Mouse (Mus musculus): ENCODE measurements around the gene Tmc8.

Tmc8 gene

DNA sequence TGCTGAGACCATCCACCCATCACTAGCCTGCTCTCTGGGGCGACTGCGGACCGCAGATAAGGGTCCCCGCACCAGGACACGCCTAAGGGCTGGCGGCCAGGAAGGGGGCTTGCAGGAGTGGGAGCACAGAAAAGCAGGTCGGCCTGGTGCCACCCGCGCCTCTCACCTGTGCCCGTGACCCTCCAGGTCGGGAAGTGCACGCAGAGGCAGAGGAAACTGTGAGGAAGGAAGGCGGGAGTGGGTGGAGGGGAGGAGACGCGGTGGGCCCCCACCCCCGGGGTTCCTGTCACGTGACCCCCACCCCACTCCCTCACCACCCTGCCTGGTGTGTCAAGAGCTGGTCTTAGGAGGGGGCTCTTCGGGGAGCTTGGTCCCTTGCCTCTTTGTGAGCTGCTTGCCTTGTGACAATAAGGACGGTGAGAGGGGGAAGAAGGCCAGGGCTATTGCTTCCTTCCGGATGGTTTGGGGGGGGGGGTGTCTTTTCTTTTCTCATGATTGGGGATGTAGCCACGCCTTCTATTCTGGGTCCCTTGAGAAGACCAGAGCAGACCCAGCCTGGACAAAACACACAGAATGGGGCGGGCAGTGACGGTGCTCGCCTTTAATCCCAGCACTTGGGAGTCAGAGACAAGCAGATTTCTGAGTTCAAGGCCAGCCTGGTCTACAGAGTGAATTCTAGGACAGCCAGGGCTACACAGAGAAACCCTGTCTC is at the start of gene Tmc8, which contains the start of gene Tmc6:
TSS of gene Tmc8 (plus strand) at position 84 of the 712 bp plus-strand sequence.
TSS of gene Tmc6 (minus strand) at position 206 of the 712 bp plus-strand sequence.
- peak; percentile 83 to 90 for DNase-seq (ENCODE audit: low spot score in 2 of 2)

DNA sequence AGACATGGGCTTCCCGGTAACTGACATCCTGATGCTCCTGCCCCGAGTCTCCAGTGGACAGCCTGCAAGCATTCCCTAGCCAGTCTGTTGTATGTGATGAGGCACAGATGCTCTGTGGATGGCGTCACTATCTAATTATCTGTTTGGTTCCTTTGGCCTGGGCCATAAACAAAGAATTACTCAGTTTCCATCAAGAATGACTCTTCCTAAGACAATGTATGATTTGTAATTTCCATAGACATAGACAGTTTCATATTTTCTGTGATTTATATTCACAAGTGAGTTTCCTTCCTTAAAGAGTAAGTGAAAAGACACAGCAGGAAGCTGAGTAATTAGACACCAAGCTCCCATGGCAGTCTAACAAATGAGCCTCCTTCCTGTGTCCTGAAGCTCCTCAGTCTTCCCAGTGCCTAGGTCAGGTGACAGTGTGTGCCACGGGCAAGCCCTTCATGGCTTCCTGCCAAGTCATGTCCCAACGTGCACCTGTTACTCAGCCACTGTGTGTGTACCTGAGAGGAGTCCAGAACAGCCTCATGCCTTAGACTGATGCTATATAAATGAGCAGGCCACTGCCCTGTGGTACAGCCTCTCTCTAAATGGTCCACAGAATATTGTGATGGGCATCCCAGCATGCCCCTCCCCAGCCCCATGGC is 45.7 kb upstream of the Tmc8 start:
- no peak for DNase-seq (ENCODE audit: low spot score in 2 of 2)

DNA sequence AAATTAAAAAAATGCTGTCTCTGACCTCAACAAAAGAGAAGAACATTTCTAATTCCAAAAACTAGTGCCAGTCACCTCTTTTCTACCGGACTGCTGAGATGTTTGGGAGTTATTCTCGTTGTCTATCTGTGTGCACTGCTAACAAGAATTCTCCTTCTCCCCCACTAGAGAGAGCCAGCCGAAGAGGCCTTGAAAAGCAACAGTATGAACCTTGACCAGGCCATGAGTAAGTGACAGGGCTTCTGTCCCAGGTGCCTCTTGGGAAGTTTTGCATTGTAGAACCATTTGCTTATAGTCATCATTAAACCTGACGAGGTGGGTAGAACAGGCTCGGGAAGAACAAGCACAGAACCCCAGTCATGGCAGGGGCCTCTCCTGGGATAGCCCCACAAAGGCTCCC is 43.8 kb upstream of the Tmc8 start:
- DNase-seq (ENCODE audit: low spot score in 2 of 2): no peak

GRCm38 (mm10) chr11:117741128-117741527 is 40.7 kb upstream of the Tmc8 start:
- DNase-seq (ENCODE audit: low spot score in 2 of 2): no peak

DNA sequence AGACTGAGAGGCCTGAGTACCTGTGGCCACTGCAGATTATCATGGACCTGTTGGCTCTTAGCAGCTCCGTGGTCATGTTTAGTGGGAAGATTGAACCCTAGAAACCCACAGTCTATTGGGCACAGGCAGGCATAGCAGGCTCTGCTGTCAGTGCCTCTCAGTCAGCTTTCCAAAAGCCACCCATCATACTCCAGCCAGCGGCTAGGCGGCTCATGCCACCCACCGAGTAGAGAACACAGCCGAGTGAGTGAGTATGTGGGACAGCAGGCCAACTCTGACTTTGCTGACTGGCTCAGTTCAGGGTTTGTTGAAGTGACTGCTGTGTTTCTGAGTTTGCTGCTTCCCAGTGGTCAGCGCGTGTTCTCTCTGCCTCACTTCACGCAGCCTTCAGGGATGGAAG is 39.6 kb upstream of the Tmc8 start:
- no peak for DNase-seq (ENCODE audit: low spot score in 2 of 2)

- no peak for DNase-seq (ENCODE audit: low spot score in 2 of 2)
These were observed 39.2 kb upstream of the Tmc8 start for GRCm38 (mm10) chr11:117742715-117743114.

GRCm38 (mm10) chr11:117743454-117744030 is 38.3 kb upstream of the Tmc8 start:
- no peak for DNase-seq (ENCODE audit: low spot score in 2 of 2)

GRCm38 (mm10) chr11:117748628-117749027 is 33.2 kb upstream of the Tmc8 start:
- DNase-seq (ENCODE audit: low spot score in 2 of 2): no peak

GRCm38 (mm10) chr11:117749414-117749813 is 32.5 kb upstream of the Tmc8 start:
- DNase-seq (ENCODE audit: low spot score in 2 of 2): no peak

DNA sequence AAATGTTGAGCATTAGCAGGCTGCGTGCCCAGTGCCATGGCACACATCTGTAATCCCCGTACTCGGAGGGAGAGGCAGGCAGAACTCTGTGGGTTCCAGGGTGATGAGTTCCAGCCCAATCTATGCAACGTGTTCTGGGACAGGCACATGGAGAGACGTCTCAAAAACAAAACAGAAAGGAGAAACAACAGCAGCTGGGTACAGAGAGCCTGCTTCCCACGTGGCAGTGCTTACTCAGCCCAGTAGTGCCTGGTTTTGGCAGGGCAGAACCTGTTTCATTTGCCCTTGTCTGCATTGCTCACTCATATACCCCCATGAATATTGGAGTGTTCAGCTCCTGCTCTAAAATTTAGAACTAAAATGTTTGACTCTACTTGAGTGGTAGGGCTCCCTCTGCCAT is 30.3 kb upstream of the Tmc8 start:
- DNase-seq (ENCODE audit: low spot score in 2 of 2): no peak

GRCm38 (mm10) chr11:117755891-117756290 is 26.0 kb upstream of the Tmc8 start:
- DNase-seq (ENCODE audit: low spot score in 2 of 2): no peak

GRCm38 (mm10) chr11:117759267-117759666 is 22.6 kb upstream of the Tmc8 start:
- DNase-seq (ENCODE audit: low spot score in 2 of 2): no peak

DNA sequence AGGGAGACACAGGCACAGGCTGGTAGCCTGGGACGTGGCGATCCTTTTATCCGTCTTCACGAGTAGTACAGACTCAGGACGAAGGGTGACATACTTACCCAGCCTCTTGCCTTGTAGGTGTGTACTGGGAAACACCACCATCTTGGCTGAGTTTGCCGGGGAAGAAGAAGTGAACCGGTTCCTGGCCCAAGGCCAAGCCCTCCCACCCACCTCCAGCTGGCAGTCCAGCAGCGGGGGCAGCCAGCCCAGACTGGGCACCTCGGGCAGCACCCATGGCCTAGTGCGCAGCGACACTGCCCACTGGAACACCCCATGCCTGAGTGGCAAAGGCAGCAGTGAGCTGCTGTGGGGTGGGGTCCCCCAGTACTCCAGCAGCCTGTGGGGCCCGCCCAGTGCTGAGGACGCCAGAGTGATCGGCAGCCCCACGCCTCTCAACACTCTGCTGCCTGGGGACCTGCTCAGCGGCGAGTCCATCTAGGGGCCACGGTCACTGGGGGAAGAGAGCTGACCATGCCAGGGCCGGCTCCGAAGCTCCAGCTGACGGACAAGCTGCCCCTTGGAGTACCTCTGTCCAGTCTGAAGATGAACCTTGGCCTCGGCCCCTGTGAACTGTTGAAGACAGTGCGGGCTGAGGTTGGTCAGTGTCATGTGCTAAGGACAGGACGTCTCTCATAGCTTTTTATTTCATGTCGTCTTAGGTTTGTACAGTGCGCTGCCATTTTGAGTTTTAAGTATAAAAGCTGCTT is 21.3 kb upstream of the Tmc8 start:
- DNase-seq (ENCODE audit: low spot score in 2 of 2): no peak

DNA sequence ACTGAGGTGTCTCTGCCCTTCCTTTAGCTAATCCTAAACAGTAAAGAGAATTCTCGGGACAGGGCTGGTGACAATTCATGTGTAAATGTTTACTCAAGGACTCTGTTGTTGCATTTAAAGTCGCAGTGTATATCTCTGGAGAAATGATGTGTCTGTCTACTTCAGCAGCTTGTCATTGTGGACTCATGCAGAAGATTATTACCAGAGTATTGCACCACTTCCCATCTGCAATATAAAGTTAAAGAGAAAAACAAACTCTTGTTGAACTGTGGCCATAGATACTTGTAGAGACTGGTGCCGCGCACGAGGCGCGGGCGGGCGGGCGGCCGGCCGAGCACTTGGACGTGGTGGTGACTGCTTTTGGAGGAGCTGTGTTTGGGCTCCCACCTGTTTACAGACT is 20.1 kb upstream of the Tmc8 start:
- DNase-seq (ENCODE audit: low spot score in 2 of 2): no peak

- no peak for DNase-seq (ENCODE audit: low spot score in 2 of 2)
These were observed 19.6 kb upstream of the Tmc8 start for GRCm38 (mm10) chr11:117762246-117762645.

- DNase-seq (ENCODE audit: low spot score in 2 of 2): no peak
These were observed 17.6 kb upstream of the Tmc8 start for GRCm38 (mm10) chr11:117764319-117764718.

GRCm38 (mm10) chr11:117765361-117765760 is 16.5 kb upstream of the Tmc8 start:
- DNase-seq (ENCODE audit: low spot score in 2 of 2): no peak

- DNase-seq (ENCODE audit: low spot score in 2 of 2): no peak
These were observed 15.6 kb upstream of the Tmc8 start for GRCm38 (mm10) chr11:117766275-117766674.

DNA sequence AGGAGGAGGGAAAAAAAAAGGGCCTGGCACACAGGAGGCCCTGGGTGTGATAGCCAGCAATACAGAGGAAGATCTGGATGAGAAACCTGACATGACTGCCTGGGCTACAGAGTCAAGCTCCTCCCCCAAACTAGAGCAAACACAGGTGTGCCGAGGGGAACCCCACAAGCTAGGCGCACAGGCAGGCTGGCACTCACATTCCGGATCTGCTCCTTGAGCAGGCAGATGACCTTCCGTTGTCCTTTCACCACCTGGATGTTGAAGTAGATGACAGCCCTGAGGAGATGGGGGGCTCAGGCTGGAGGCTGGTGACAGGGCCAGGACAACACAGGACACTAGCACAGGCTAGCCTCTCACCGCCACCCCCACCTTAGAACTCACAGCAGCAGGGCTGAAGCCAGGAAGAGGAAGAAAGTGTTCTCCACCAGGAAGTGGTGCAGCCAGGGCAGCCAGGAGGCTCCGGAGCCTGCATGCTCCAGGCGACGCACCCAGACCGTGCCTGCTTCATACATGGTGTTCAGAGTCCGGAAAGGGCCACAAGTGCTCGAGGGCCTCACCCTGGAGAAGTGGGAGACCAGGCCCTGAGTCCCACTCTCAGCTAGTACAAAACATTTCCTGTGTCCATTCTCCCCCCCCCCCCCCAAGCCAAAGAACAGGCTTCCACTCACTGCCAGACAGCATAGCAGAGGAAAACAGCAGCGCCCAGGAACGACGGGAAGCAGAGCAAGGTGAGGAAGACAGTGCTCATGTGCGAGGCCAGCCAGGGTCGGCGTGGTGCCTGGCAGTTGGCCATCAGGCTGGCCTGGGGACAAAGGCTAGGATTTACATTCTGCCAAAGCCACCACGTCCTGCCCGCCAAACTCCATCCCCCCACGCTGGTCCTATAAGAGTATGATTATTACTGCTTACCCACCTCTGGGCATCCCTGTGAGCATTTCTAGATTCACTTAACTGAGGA is 12.9 kb upstream of the Tmc8 start:
- DNase-seq (ENCODE audit: low spot score in 2 of 2): no peak

DNA sequence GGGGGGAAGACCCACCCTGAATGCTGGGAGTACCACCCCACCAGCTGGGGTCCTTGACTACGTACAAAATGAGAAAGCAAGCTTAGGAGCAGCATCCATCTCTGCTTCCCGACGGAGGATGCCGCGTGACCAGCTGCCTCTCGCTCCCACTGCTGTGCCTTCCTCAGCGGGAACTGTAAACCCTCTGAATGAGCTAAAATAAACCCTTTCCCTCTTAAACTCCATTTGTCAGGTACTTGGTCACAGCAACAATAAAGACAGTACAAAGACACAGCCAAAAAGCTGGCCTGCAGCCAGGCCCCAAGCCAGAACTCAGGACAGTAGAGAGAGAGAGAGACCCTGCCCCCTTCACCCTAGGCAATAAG is 12.2 kb upstream of the Tmc8 start:
- DNase-seq (ENCODE audit: low spot score in 2 of 2): no peak

DNA sequence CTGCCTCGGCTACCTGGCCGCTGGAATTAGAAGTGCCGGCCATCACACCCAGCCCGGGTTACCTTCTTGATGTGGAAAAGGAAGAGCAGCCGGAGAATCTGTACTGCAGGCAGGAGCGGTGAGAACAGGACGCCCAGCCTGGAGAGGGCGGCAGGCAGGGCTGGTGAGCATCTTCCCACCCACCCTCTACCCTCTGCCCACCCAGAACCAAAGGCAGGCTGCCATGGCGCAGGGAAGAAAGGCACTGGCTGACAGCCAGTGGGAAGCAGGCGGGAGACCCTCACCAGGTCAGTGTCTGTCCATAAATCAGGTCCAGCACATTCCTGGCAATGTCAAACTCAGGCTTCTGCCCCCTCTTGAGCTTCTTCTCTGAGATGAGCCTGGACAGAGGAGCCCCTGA is 11.5 kb upstream of the Tmc8 start:
- no peak for DNase-seq (ENCODE audit: low spot score in 2 of 2)

Measured in spleen, postnatal 4 days (tissue).